Mouse (Mus musculus) myocyte (in vitro differentiated cells): ENCODE data around the gene Dennd1a.

ENCODE experiments used
- POLR2A ChIP-seq: IDR thresholded peaks from one replicate; pipeline ENCODE4 v1.6.1; 2011; ENCODE audit warnings: low read depth, mild to moderate bottlenecking, control low read depth, moderate library complexity; ENCODE audit not compliant: insufficient read length
- TCF12 ChIP-seq: IDR thresholded peaks from one replicate; pipeline ENCODE4 v1.6.1; 2011; ENCODE audit warnings: mild to moderate bottlenecking, control low read depth; ENCODE audit not compliant: poor library complexity, insufficient read depth, severe bottlenecking

- TF ChIP-seq POLR2A: no peak
- TF ChIP-seq TCF12: no peak
Observed at GRCm38 (mm10) chr2:38083251-38083650, 203.9 kb downstream of the Dennd1a start.
